Mouse (Mus musculus) layer of hippocampus, adult 2 months (tissue): ENCODE results near the gene Kcnq4. TPM values are rescaled to one million over a fixed set of nuclear protein-coding genes. Genes with fewer than 3 reads are reported as not detected.

Experiments
- DNase-seq, 2 experiments: peaks; one replicate each; pipeline ENCODE4 v3.0.0; 2022; ENCODE audit warnings: low spot score in 2 of 2
- H3K27ac ChIP-seq: fragments of 200-600 bp; 2 replicates; pipeline ENCODE4 v1.8.1; 2022
- H3K4me3 ChIP-seq: fragments of 200-600 bp; 2 replicates; pipeline ENCODE4 v1.8.1; 2022; ENCODE audit warnings: mild to moderate bottlenecking
- CTCF ChIP-seq: fragments of 200-600 bp; conservative IDR thresholded peaks from 2 replicates; pipeline ENCODE4 v1.8.1; 2022; ENCODE audit warnings: antibody characterized with exemption, mild to moderate bottlenecking, moderate library complexity
- long read RNA-seq, 2 experiments: library from polyadenylated mRNA; stranded (forward); transcript quantifications; one replicate each; pipeline ENCODE4 v2.0.0; 2021; ENCODE audit warnings: borderline mapping rate in 2 of 2
- total RNA-seq, 2 experiments: library from RNA; stranded (reverse); gene quantifications; 2 replicates each; pipeline ENCODE4 v1.2.3; 2021

Kcnq4 gene
- 1 to 10 TPM; 4.2 to 4.3 TPM for total RNA-seq
- long read RNA-seq, experiment 1, partial matches to known transcripts = 0 of 4 reads
- long read RNA-seq, experiment 1, other reads (novel, unspliced or antisense) = 4 of 4 reads
- long read RNA-seq, experiment 2, partial matches to known transcripts = 2 of 9 reads
- long read RNA-seq, experiment 2, other reads (novel, unspliced or antisense) = 4 of 9 reads

DNA sequence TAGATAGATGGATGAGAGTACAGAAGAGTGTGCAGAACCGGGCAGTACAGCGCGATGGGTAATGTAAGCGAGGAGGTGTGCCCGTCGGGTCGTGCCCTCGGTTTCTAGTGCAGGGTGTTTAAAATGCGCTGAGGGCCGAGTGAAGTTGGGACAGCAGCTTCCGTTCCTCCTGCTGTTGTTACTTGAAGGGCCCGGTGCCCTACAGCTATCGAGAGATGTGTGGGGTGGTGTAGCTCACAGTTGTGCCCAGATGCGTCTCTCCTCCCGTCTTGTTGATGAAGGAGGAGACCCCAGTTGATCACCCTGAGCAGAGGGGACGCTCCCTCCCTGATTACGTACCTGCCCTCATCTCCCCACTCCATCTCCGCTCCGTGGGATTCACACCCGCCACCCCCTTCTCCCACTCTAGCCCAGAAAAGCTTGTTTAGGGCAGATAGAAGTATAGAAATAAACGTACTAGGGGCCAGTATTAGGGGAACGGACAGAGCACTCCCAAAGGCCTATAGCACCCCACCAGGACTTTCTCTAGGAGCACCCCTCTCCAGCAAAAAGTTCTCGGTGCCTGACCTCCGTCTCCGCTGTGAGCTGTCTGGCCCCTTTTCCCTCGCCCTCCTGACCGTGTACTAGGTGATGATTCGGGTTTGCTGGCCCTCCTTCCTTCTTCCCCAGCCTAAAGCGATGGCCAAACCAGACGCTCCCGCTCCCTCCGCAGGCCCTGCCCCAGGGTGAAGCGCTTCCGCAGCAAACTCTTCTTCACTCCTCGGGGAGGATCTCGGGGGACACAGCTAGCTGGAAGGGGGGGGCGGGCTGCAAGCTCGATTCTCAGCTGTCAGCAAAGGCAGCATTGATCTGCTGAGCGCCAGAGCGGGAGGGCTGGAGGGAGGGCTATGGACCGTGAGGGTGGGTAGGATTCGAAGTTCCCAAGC is at the start of gene Kcnq4:
Gene Kcnq4 (minus strand): TSS at position 672 of the 926 bp plus-strand sequence.
- no peak for TF ChIP-seq CTCF
- no peak for DNase-seq
- peak within 1 kb of the TSS; percentile 58 for H3K4me3 ChIP-seq
- no peak within 1 kb of the TSS for H3K27ac ChIP-seq

- Histone ChIP-seq H3K4me3 (no peak overlapping the region), H3K27ac (no peak overlapping the region)
- no peak for TF ChIP-seq CTCF
- DNase-seq = no peak
These were observed 48.3 kb upstream of the Kcnq4 start for GRCm38 (mm10) chr4:120796687-120797086.

- Histone ChIP-seq H3K4me3 (no peak overlapping the region), H3K27ac (no peak overlapping the region)
- no peak for TF ChIP-seq CTCF
- no peak for DNase-seq
These were observed 47.2 kb upstream of the Kcnq4 start for GRCm38 (mm10) chr4:120795646-120796045.

DNA sequence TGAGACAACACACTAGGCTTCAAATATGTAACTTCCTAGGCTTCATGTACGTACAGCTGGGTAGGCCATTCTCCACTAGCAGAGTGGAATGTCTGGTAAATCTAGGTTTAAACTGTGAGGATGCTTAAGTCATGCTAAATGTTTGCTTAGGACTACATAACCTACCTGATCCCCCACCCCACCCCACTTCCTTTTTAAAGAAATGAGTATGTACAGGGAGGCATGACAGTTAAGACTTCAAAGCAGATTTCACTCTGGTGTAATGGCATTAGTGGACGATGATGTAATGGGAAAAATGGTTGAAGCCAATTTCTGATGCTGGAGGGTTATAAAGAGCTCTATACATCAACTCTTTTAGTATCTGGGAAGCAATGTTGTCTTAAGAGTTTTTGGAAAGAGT is 44.5 kb upstream of the Kcnq4 start:
- no peak for DNase-seq
- Histone ChIP-seq H3K27ac (no peak overlapping the region), H3K4me3 (no peak overlapping the region)
- no peak for TF ChIP-seq CTCF

DNA sequence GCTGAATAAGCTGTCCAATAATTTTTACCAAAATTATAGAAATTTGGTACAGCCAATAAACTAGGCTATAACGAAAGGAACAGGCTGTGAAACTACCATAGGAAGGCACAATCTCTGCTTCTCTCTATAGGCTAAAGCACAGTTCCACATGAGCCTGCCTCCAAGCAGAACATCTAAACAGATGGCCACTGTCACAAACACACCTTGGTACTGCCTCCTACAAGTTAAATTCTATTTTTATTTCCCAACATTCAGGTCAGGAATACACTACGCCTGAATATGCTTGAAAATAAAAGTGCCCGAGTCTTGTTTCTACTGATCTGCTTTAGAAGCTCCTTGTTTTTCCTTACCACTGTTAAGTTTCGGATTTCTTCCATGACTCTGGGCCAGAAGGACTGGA is 41.6 kb upstream of the Kcnq4 start:
- no peak for TF ChIP-seq CTCF

GRCm38 (mm10) chr4:120755801-120756200 is 7.4 kb upstream of the Kcnq4 start:
- TF ChIP-seq CTCF = no peak
- Histone ChIP-seq H3K27ac (no peak overlapping the region), H3K4me3 (no peak overlapping the region)
- DNase-seq = no peak

More for the DNA sequence above, 41.6 kb upstream of the Kcnq4 start:
- DNase-seq = peak in 1 of 2 experiments; percentile 3
- Histone ChIP-seq H3K27ac (no peak overlapping the region; the same call in 1 of the 2 replicates), H3K4me3 (no peak overlapping the region)

- H3K4me3 ChIP-seq = no peak overlapping the region
- peak; percentile 49 to 78 for DNase-seq
- no peak overlapping the region for H3K27ac ChIP-seq
- peak; percentile 94 for TF ChIP-seq CTCF
These were observed 6.9 kb upstream of the Kcnq4 start for GRCm38 (mm10) chr4:120755299-120755698.

DNA sequence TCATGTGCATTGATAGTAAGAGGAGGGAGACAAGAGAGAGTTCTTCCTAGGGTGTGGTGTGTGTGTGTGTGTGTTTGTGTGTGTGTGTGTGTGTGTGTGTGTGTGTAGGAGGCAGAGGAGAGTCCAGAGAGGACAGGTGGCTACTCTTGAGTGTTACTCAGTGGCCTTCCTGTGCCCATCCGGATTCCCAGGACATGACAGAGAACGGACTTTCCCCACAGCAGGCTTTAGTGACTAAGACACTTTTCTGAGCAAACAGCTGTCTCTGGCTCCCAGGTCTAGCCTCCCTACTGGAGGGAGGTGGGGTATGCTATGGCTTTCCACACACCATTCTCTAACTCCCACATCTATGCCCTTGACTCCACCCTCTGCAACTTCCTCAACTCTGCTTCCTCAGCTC is 1.2 kb upstream of the Kcnq4 start:
- no peak for TF ChIP-seq CTCF
- Histone ChIP-seq H3K27ac (no peak overlapping the region), H3K4me3 (no peak overlapping the region)
- no peak for DNase-seq

GRCm38 (mm10) chr4:120747243-120747792 is 1.1 kb downstream of the Kcnq4 start:
- H3K27ac ChIP-seq = no peak overlapping the region
- H3K4me3 ChIP-seq = peak overlapping the region; percentile 58
- TF ChIP-seq CTCF = no peak
- no peak for DNase-seq

- TF ChIP-seq CTCF = no peak
- peak overlapping the region; percentile 57; the same call in 1 of the 2 replicates for H3K27ac ChIP-seq
- peak overlapping the region; percentile 58 for H3K4me3 ChIP-seq
- DNase-seq = no peak
These were observed 1.8 kb downstream of the Kcnq4 start for GRCm38 (mm10) chr4:120746552-120747150.

DNA sequence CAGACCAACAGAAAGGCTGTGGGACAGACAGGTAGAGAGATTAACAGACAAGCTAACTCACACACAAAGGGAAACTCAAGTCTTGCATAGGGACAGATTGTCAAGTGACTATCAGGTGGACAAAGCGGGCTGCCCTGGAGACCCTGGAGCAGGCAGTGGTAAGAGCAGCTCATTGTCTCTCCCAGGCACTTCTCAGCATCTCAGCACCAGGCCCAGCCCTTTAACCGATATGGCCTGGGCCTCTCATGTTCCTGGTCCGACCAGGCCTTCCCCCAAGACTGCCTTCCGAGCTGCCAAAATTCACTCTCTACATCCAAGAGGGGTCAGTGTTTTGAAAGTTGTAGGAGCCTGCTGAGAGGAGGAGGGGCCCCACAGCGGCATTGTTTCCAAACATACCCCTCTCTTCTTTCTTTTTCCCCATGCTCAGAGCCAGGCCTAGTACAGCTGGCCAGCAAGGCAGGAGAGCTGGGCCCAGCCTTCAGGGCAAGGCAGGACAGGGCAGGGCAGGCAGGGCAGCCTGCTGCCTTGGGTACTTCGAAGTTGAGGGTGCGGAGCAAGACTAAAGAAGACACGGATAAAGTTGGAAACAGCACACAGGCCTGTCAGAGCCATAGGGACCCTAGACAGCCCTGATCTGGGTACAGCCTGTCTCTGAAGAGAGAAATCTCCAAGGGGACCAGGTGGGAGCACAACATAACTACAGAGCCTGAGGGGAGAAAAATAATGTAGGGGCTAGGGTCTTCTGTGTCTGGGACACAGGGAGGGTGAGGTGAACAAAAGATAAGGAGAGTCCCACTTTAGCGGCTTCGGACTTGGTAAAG is 2.5 kb downstream of the Kcnq4 start:
- Histone ChIP-seq H3K27ac (peak overlapping the region; percentile 57; the same call in 1 of the 2 replicates), H3K4me3 (peak overlapping the region; percentile 58)
- TF ChIP-seq CTCF = no peak
- no peak for DNase-seq

- TF ChIP-seq CTCF = no peak
- no peak for DNase-seq
- H3K4me3 ChIP-seq = no peak overlapping the region
- no peak overlapping the region for H3K27ac ChIP-seq
These were observed 4.8 kb downstream of the Kcnq4 start for GRCm38 (mm10) chr4:120743636-120744035.
